Mouse (Mus musculus) CH12.LX (cell line): ENCODE measurements around the gene Etv1. TPM values are rescaled to one million over a fixed set of nuclear protein-coding genes. Genes with fewer than 3 reads are reported as not detected.

Experiments
- DNase-seq: peaks from one replicate; pipeline ENCODE4 v3.0.0-alpha.2; 2013; ENCODE audit errors: extremely low read depth
- H3K27ac ChIP-seq: 2 replicates; pipeline ENCODE4 v1.5.1; 2012; ENCODE audit warnings: low read depth, mild to moderate bottlenecking, control low read depth, moderate library complexity; ENCODE audit not compliant: insufficient read depth
- H3K27me3 ChIP-seq: replicated peaks from 2 replicates; pipeline ENCODE3; 2012; ENCODE audit warnings: inconsistent platforms
- H3K36me3 ChIP-seq, 2 experiments: replicated peaks in 1 of 2; 2 replicates each; pipeline versions ENCODE3 to v1.6.1; 2012; ENCODE audit warnings: inconsistent platforms in 1 of 2, low read length in 1 of 2, mild to moderate bottlenecking in 1 of 2, mixed read lengths in 1 of 2, moderate library complexity in 1 of 2; ENCODE audit not compliant: control insufficient read depth in 1 of 2, insufficient read depth in 1 of 2
- H3K4me1 ChIP-seq, 2 experiments: 2 replicates each; pipeline ENCODE4 v1.6.1; 2012; ENCODE audit warnings: inconsistent platforms in 1 of 2, moderate library complexity in 1 of 2; ENCODE audit not compliant: insufficient read depth in 2 of 2, control insufficient read depth in 1 of 2
- H3K4me2 ChIP-seq: 2 replicates; pipeline ENCODE4 v1.6.1; 2012; ENCODE audit warnings: low read depth, mild to moderate bottlenecking, control low read depth; ENCODE audit not compliant: poor library complexity, insufficient read depth, severe bottlenecking
- H3K4me3 ChIP-seq, 3 experiments: fragments of 150-350 bp in 1 of 3; sonication (generic) in 1 of 3; replicated peaks in 1 of 3; 2 replicates each; pipeline versions ENCODE3 to v1.5.1; 2011 to 2012; ENCODE audit warnings: low read depth in 2 of 3, low read length in 2 of 3, mild to moderate bottlenecking in 2 of 3, moderate library complexity in 2 of 3, control low read depth in 1 of 3, improper control_type of control experiment in 1 of 3, inconsistent platforms in 1 of 3, mixed read lengths in 1 of 3; ENCODE audit not compliant: poor library complexity in 1 of 3
- H3K79me2 ChIP-seq: replicated peaks from 2 replicates; pipeline ENCODE4 v1.6.1; 2012; ENCODE audit warnings: mild to moderate bottlenecking, moderate library complexity; ENCODE audit not compliant: control insufficient read depth, poor library complexity, insufficient read depth, severe bottlenecking; ENCODE audit errors: extremely low read depth
- H3K9ac ChIP-seq: 2 replicates; pipeline ENCODE4 v1.6.1; 2012; ENCODE audit warnings: low read depth, mild to moderate bottlenecking, control low read depth, moderate library complexity; ENCODE audit not compliant: insufficient read depth
- H3K9me3 ChIP-seq: replicated peaks from 2 replicates; pipeline ENCODE3; 2012; ENCODE audit warnings: low read length, inconsistent platforms, mixed read lengths
- CHD2 ChIP-seq: IDR thresholded peaks from 2 replicates; pipeline ENCODE4 v1.6.1; 2011; ENCODE audit warnings: low read length, improper control_type of control experiment
- CTCF ChIP-seq, 2 experiments: IDR thresholded peaks in 1 of 2; conservative IDR thresholded peaks in 1 of 2; 2 replicates each; pipeline ENCODE4 v1.5.1; 2011 to 2012; ENCODE audit warnings: low read depth in 2 of 2, low read length in 2 of 2, improper control_type of control experiment in 1 of 2, inconsistent platforms in 1 of 2, mild to moderate bottlenecking in 1 of 2, moderate library complexity in 1 of 2
- E2F4 ChIP-seq: IDR thresholded peaks from 2 replicates; pipeline ENCODE4 v1.6.1; 2011; ENCODE audit warnings: low read depth, low read length, improper control_type of control experiment; ENCODE audit not compliant: insufficient replicate concordance
- ELF1 ChIP-seq: IDR thresholded peaks from 2 replicates; pipeline ENCODE4 v1.6.1; 2014; ENCODE audit warnings: low read depth, mild to moderate bottlenecking, inconsistent platforms, low read length, improper control_type of control experiment
- EP300 ChIP-seq: IDR thresholded peaks from 2 replicates; pipeline ENCODE4 v1.6.1; 2011; ENCODE audit warnings: low read length, improper control_type of control experiment
- IRF4 ChIP-seq: IDR thresholded peaks from 2 replicates; pipeline ENCODE4 v1.6.1; 2014; ENCODE audit warnings: low read depth, mild to moderate bottlenecking, inconsistent platforms, low read length, improper control_type of control experiment
- JUN ChIP-seq: IDR thresholded peaks from 2 replicates; pipeline ENCODE4 v1.6.1; 2011; ENCODE audit warnings: low read depth, mild to moderate bottlenecking, low read length, improper control_type of control experiment, moderate library complexity; ENCODE audit not compliant: insufficient read depth
- KAT2A ChIP-seq: IDR thresholded peaks from 2 replicates; pipeline ENCODE4 v1.6.1; 2012; ENCODE audit warnings: low read length, improper control_type of control experiment, inconsistent platforms; ENCODE audit not compliant: insufficient replicate concordance
- MAFK ChIP-seq: IDR thresholded peaks from 2 replicates; pipeline ENCODE4 v1.6.1; 2011; ENCODE audit warnings: low read length, improper control_type of control experiment; ENCODE audit not compliant: insufficient replicate concordance
- MEF2A ChIP-seq: IDR thresholded peaks from 2 replicates; pipeline ENCODE4 v1.6.1; 2014; ENCODE audit warnings: low read depth, mild to moderate bottlenecking, inconsistent platforms, low read length, improper control_type of control experiment, borderline replicate concordance
- MYC ChIP-seq: IDR thresholded peaks from 2 replicates; pipeline ENCODE4 v1.6.1; 2011; ENCODE audit warnings: low read depth, mild to moderate bottlenecking, improper control_type of control experiment, low read length
- NELFE ChIP-seq: IDR thresholded peaks from 2 replicates; pipeline ENCODE4 v1.6.1; 2011; ENCODE audit warnings: low read depth, low read length, improper control_type of control experiment
- POLR2A ChIP-seq: IDR thresholded peaks from 2 replicates; pipeline ENCODE4 v1.6.1; 2011; ENCODE audit warnings: low read depth, mild to moderate bottlenecking, improper control_type of control experiment, low read length
- TCF12 ChIP-seq: IDR thresholded peaks from 2 replicates; pipeline ENCODE4 v1.6.1; 2014; ENCODE audit warnings: low read depth, mild to moderate bottlenecking, inconsistent platforms, low read length, improper control_type of control experiment
- UBTF ChIP-seq: IDR thresholded peaks from 2 replicates; pipeline ENCODE4 v1.6.1; 2012; ENCODE audit warnings: low read depth, mild to moderate bottlenecking, inconsistent platforms, low read length, improper control_type of control experiment, moderate library complexity
- USF1 ChIP-seq: IDR thresholded peaks from 2 replicates; pipeline ENCODE4 v1.6.1; 2014; ENCODE audit warnings: low read depth, mild to moderate bottlenecking, inconsistent platforms, low read length, improper control_type of control experiment
- ZNF384 ChIP-seq: IDR thresholded peaks from 2 replicates; pipeline ENCODE4 v1.6.1; 2012; ENCODE audit warnings: low read depth, low read length, improper control_type of control experiment, inconsistent platforms
- dilution Hi-C: fragments of 300-500 bp; cut with MboI; formaldehyde crosslinking; loops from 2 replicates; pipeline ENCODE4 v1.14.3; 2020; ENCODE audit warnings: low sequenced_read_pairs; ENCODE audit not compliant: extremely low pct_unique_long_range_greater_than_20kb, extremely low pct_ligation_motif_present
- in situ Hi-C: fragments of 300-500 bp; cut with MboI; formaldehyde crosslinking; loops from 3 replicates; pipeline ENCODE4 v1.14.3; 2019; ENCODE audit warnings: low sequenced_read_pairs, low pct_ligation_motif_present, low pct_unique_long_range_greater_than_20kb, mixed read lengths
- polyA plus RNA-seq: library from polyadenylated mRNA; unstranded; fragments of >175 nt; gene quantifications from 2 replicates; pipeline ENCODE4 v1.2.1, GENCODE M21; 2012; ENCODE audit warnings: low read depth; ENCODE audit not compliant: insufficient read length
- total RNA-seq, 2 experiments: library from RNA; depleted of rRNA; stranded (reverse); fragments of 300-350 nt in 1 of 2; fragments of >200 nt in 1 of 2; gene quantifications; 2 replicates each; pipeline ENCODE4 v1.2.3; 2012 to 2014

Gene Etv1
- total and polyA plus RNA-seq, 3 experiments = 3.4 to 5.4 (median 4.4) TPM

- Histone ChIP-seq H3K4me1 (peaks cover 0 to 7% of the 10 kb centered on the region in 2 experiments; a peak in 1 of 4 replicates), H3K79me2 (no peaks in the 10 kb centered on the region), H3K27me3 (no peaks in the 10 kb centered on the region), H3K9me3 (no peaks in the 10 kb centered on the region), H3K36me3 (no peaks in the 10 kb centered on the region), H3K4me2 (no peak overlapping the region), H3K27ac (no peak overlapping the region), H3K9ac (no peak overlapping the region), H3K4me3 (no peak overlapping the region)
- no peak for DNase-seq
- in situ Hi-C loops = no loop called here
- TF ChIP-seq TCF12 = no peak
- no peak for TF ChIP-seq MAFK
- TF ChIP-seq CTCF (conservative IDR thresholded peaks at IDR 0.05 in 1 of 2, IDR thresholded peaks at IDR 0.05 in 1 of 2; ENCODE audit: low read depth in 2 of 2, low read length in 2 of 2) = no peak
- no peak for TF ChIP-seq UBTF
- TF ChIP-seq USF1 = no peak
- no peak for TF ChIP-seq MEF2A
- TF ChIP-seq NELFE = no peak
- TF ChIP-seq ELF1 = no peak
- no peak for TF ChIP-seq EP300
- dilution Hi-C loops = no loop called here
Observed at GRCm38 (mm10) chr12:38824405-38824804, 45.2 kb downstream of the Etv1 start.

- no peaks in the 10 kb centered on the region for H3K79me2 ChIP-seq
- TF ChIP-seq IRF4 (no peak), USF1 (no peak), TCF12 (no peak), MYC (no peak), CHD2 (no peak), KAT2A (no peak), E2F4 (no peak), MEF2A (no peak), ZNF384 (no peak), JUN (no peak), POLR2A (no peak)
Observed at GRCm38 (mm10) chr12:38832981-38833380, 53.8 kb downstream of the Etv1 start.

More at GRCm38 (mm10) chr12:38832981-38833380, 53.8 kb downstream of the Etv1 start:
- Histone ChIP-seq H3K4me3 (no peak overlapping the region), H3K36me3 (peaks cover 2% of the 10 kb centered on the region in 2 experiments), H3K9ac (no peak overlapping the region), H3K4me1 (peaks cover 0 to 2% of the 10 kb centered on the region in 2 experiments; a peak in 1 of 4 replicates), H3K4me2 (no peak overlapping the region), H3K27ac (no peak overlapping the region), H3K27me3 (no peaks in the 10 kb centered on the region), H3K9me3 (no peaks in the 10 kb centered on the region)
- dilution Hi-C loops (no loop called here), in situ Hi-C loops (no loop called here)
- no peak for DNase-seq
